Mouse (Mus musculus) MEL (cell line): Measurements from ENCODE around the gene Zfp383. TPM values are rescaled to one million over a fixed set of nuclear protein-coding genes. Genes with fewer than 3 reads are reported as not detected.
A peak's percentile ranks its signal among the peaks of the same experiment; 100 is the strongest.

ENCODE experiments used
- DNase-seq: peaks from one replicate; pipeline ENCODE4 v3.0.0; 2011; ENCODE audit warnings: low read depth, low spot score
- H3K27ac ChIP-seq: 2 replicates; pipeline ENCODE4 v1.5.1; 2012; ENCODE audit warnings: low read depth, mild to moderate bottlenecking, control low read depth, low read length, moderate library complexity; ENCODE audit not compliant: control insufficient read depth
- H3K27me3 ChIP-seq, 2 experiments: fragments of 150-350 bp in 1 of 2; sonication (generic) in 1 of 2; 2 replicates each; pipeline ENCODE4 v1.6.1; 2012; ENCODE audit warnings: low read length in 2 of 2, mild to moderate bottlenecking in 2 of 2, improper control_type of control experiment in 1 of 2, moderate library complexity in 1 of 2; ENCODE audit not compliant: insufficient read depth in 2 of 2, control insufficient read depth in 1 of 2
- H3K36me3 ChIP-seq, 2 experiments: 2 replicates each; pipeline ENCODE4 v1.6.1; 2012 to 2014; ENCODE audit warnings: low read length in 2 of 2, improper control_type of control experiment in 1 of 2, inconsistent platforms in 1 of 2, mild to moderate bottlenecking in 1 of 2; ENCODE audit not compliant: insufficient read depth in 2 of 2, control insufficient read depth in 1 of 2
- H3K4me1 ChIP-seq, 2 experiments: fragments of 150-350 bp in 1 of 2; sonication (generic) in 1 of 2; 2 replicates each; pipeline ENCODE4 v1.6.1; 2012; ENCODE audit warnings: low read length in 2 of 2, improper control_type of control experiment in 1 of 2, mild to moderate bottlenecking in 1 of 2; ENCODE audit not compliant: insufficient read depth in 2 of 2, control insufficient read depth in 1 of 2
- H3K4me3 ChIP-seq, 2 experiments: fragments of 150-350 bp in 1 of 2; sonication (generic) in 1 of 2; 2 replicates each; pipeline ENCODE4 v1.5.1; 2012; ENCODE audit warnings: low read depth in 2 of 2, low read length in 2 of 2, mild to moderate bottlenecking in 2 of 2, moderate library complexity in 2 of 2, control low read depth in 1 of 2, improper control_type of control experiment in 1 of 2; ENCODE audit not compliant: control insufficient read depth in 1 of 2, insufficient read depth in 1 of 2
- H3K79me2 ChIP-seq: 2 replicates; pipeline ENCODE4 v1.6.1; 2012; ENCODE audit warnings: mild to moderate bottlenecking, low read length, moderate library complexity; ENCODE audit not compliant: control insufficient read depth, poor library complexity, insufficient read depth
- H3K9ac ChIP-seq: 2 replicates; pipeline ENCODE4 v1.6.1; 2012; ENCODE audit warnings: low read depth, mild to moderate bottlenecking, control low read depth, low read length, moderate library complexity; ENCODE audit not compliant: control insufficient read depth, poor library complexity, severe bottlenecking
- H3K9me3 ChIP-seq: fragments of 150-350 bp; sonication (generic); replicated peaks from 2 replicates; pipeline ENCODE4 v1.6.1; 2012; ENCODE audit warnings: mild to moderate bottlenecking, low read length, improper control_type of control experiment, moderate library complexity; ENCODE audit not compliant: insufficient read depth
- BHLHE40 ChIP-seq: IDR thresholded peaks from 2 replicates; pipeline ENCODE4 v1.6.1; 2012; ENCODE audit warnings: low read depth, mild to moderate bottlenecking, inconsistent platforms, low read length, improper control_type of control experiment, borderline replicate concordance
- CHD2 ChIP-seq: IDR thresholded peaks from 2 replicates; pipeline ENCODE4 v1.6.1; 2011; ENCODE audit warnings: low read length, improper control_type of control experiment
- CTCF ChIP-seq, 3 experiments: IDR thresholded peaks in 2 of 3; conservative IDR thresholded peaks in 1 of 3; 2 replicates each; pipeline ENCODE4 v1.5.1; 2011 to 2012; ENCODE audit warnings: low read length in 3 of 3, low read depth in 2 of 3, mild to moderate bottlenecking in 2 of 3, improper control_type of control experiment in 1 of 3, inconsistent platforms in 1 of 3, mixed read lengths in 1 of 3, moderate library complexity in 1 of 3; ENCODE audit not compliant: control insufficient read depth in 1 of 3, insufficient read depth in 1 of 3, poor library complexity in 1 of 3, severe bottlenecking in 1 of 3
- E2F4 ChIP-seq: IDR thresholded peaks from 2 replicates; pipeline ENCODE4 v1.6.1; 2011; ENCODE audit warnings: low read depth, low read length, improper control_type of control experiment, borderline replicate concordance
- ELF1 ChIP-seq: IDR thresholded peaks from 2 replicates; pipeline ENCODE4 v1.6.1; 2014; ENCODE audit warnings: low read depth, mild to moderate bottlenecking, inconsistent platforms, low read length, improper control_type of control experiment, moderate library complexity
- EP300 ChIP-seq, 2 experiments: IDR thresholded peaks; 2 replicates each; pipeline ENCODE4 v1.6.1; 2011; ENCODE audit warnings: improper control_type of control experiment in 2 of 2, low read length in 2 of 2, low read depth in 1 of 2, mild to moderate bottlenecking in 1 of 2
- HCFC1 ChIP-seq: IDR thresholded peaks from 2 replicates; pipeline ENCODE4 v1.6.1; 2012; ENCODE audit warnings: low read depth, mild to moderate bottlenecking, inconsistent platforms, low read length, improper control_type of control experiment, moderate library complexity
- KAT2A ChIP-seq: conservative IDR thresholded peaks from 2 replicates; pipeline ENCODE4 v1.6.1; 2012; ENCODE audit warnings: low read depth, low read length, improper control_type of control experiment, inconsistent platforms
- MAX ChIP-seq: IDR thresholded peaks from 2 replicates; pipeline ENCODE4 v1.6.1; 2011; ENCODE audit warnings: low read length, improper control_type of control experiment
- MAZ ChIP-seq: IDR thresholded peaks from 2 replicates; pipeline ENCODE4 v1.6.1; 2012; ENCODE audit warnings: low read depth, mild to moderate bottlenecking, inconsistent platforms, low read length, improper control_type of control experiment
- MEF2A ChIP-seq: IDR thresholded peaks from 2 replicates; pipeline ENCODE4 v1.6.1; 2014; ENCODE audit warnings: low read depth, mild to moderate bottlenecking, inconsistent platforms, low read length, improper control_type of control experiment; ENCODE audit not compliant: poor library complexity, insufficient replicate concordance, severe bottlenecking; ENCODE audit errors: extremely low read depth
- MYC ChIP-seq: IDR thresholded peaks from 2 replicates; pipeline ENCODE4 v1.6.1; 2011; ENCODE audit warnings: low read depth, mild to moderate bottlenecking, low read length, improper control_type of control experiment, moderate library complexity
- POLR2A ChIP-seq, 2 experiments: IDR thresholded peaks; 2 replicates each; pipeline ENCODE4 v1.6.1; 2011 to 2012; ENCODE audit warnings: low read length in 2 of 2, mild to moderate bottlenecking in 2 of 2, control low read depth in 1 of 2, improper control_type of control experiment in 1 of 2, low read depth in 1 of 2, moderate library complexity in 1 of 2; ENCODE audit not compliant: control insufficient read depth in 1 of 2, insufficient read depth in 1 of 2, poor library complexity in 1 of 2
- POLR2AphosphoS5 ChIP-seq: IDR thresholded peaks from 2 replicates; pipeline ENCODE4 v1.6.1; 2012; ENCODE audit warnings: low read depth, borderline replicate concordance, mild to moderate bottlenecking, inconsistent platforms, low read length, moderate library complexity, mixed read lengths
- RAD21 ChIP-seq: IDR thresholded peaks from 2 replicates; pipeline ENCODE4 v1.6.1; 2011; ENCODE audit warnings: mild to moderate bottlenecking, low read depth, low read length, improper control_type of control experiment
- TAL1 ChIP-seq: IDR thresholded peaks from 2 replicates; pipeline ENCODE4 v1.6.1; 2012; ENCODE audit warnings: mild to moderate bottlenecking, inconsistent platforms, low read length, moderate library complexity, mixed read lengths
- UBTF ChIP-seq: IDR thresholded peaks from 2 replicates; pipeline ENCODE4 v1.6.1; 2012; ENCODE audit warnings: low read depth, mild to moderate bottlenecking, inconsistent platforms, low read length, improper control_type of control experiment, moderate library complexity, borderline replicate concordance; ENCODE audit not compliant: insufficient read depth
- USF1 ChIP-seq: IDR thresholded peaks from 2 replicates; pipeline ENCODE4 v1.6.1; 2014; ENCODE audit warnings: low read depth, mild to moderate bottlenecking, inconsistent platforms, low read length, improper control_type of control experiment, moderate library complexity
- USF2 ChIP-seq, 2 experiments: IDR thresholded peaks; 2 replicates each; pipeline ENCODE4 v1.6.1; 2011 to 2012; ENCODE audit warnings: improper control_type of control experiment in 2 of 2, low read length in 2 of 2, borderline replicate concordance in 1 of 2, inconsistent platforms in 1 of 2, low read depth in 1 of 2, mild to moderate bottlenecking in 1 of 2; ENCODE audit not compliant: insufficient read depth in 1 of 2
- ZKSCAN1 ChIP-seq: IDR thresholded peaks from 2 replicates; pipeline ENCODE4 v1.6.1; 2012; ENCODE audit warnings: low read depth, mild to moderate bottlenecking, inconsistent platforms, low read length, improper control_type of control experiment, moderate library complexity
- ZMIZ1 ChIP-seq: IDR thresholded peaks from 2 replicates; pipeline ENCODE4 v1.6.1; 2012; ENCODE audit warnings: low read depth, mild to moderate bottlenecking, inconsistent platforms, low read length, improper control_type of control experiment, moderate library complexity
- ZNF384 ChIP-seq: IDR thresholded peaks from 2 replicates; pipeline ENCODE4 v1.6.1; 2012; ENCODE audit warnings: low read depth, mild to moderate bottlenecking, inconsistent platforms, low read length, improper control_type of control experiment
- polyA plus RNA-seq, 2 experiments: library from polyadenylated mRNA; stranded (reverse) in 1 of 2; unstranded in 1 of 2; fragments of >175 nt in 1 of 2; fragments of >200 nt in 1 of 2; gene quantifications; 2 replicates each; pipeline versions ENCODE4 v1.2.1 to v1.2.4; 2012; ENCODE audit warnings: low replicate concordance in 2 of 2, low read depth in 1 of 2; ENCODE audit not compliant: insufficient read length in 2 of 2, insufficient read depth in 1 of 2, missing spikeins in 1 of 2
- total RNA-seq: library from RNA; depleted of rRNA; stranded (reverse); fragments of 300-350 nt; gene quantifications from 2 replicates; pipeline ENCODE4 v1.2.3, GENCODE M21; 2012

The Zfp383 gene
- total and polyA plus RNA-seq, 3 experiments, result 0.89 to 1.4 TPM; not detected in 1

- Histone ChIP-seq H3K9me3 (no peaks in the 10 kb centered on the region), H3K36me3 (peaks cover 0 to 10% of the 10 kb centered on the region in 2 experiments; a peak in 2 of 4 replicates), H3K4me3 (no peak overlapping the region), H3K27ac (no peak overlapping the region), H3K4me1 (no peaks in the 10 kb centered on the region), H3K9ac (no peak overlapping the region), H3K27me3 (no peaks in the 10 kb centered on the region), H3K79me2 (no peaks in the 10 kb centered on the region)
- TF ChIP-seq MEF2A (no peak), RAD21 (no peak), MAZ (no peak), ZNF384 (no peak), ELF1 (no peak), MYC (no peak), ZKSCAN1 (no peak), USF2 (IDR thresholded peaks at IDR 0.05; ENCODE audit: borderline replicate concordance in 1 of 2, insufficient read depth in 1 of 2, low read depth in 1 of 2, low read length in 2 of 2) (no peak), UBTF (no peak)
- no peak for DNase-seq
Observed at GRCm38 (mm10) chr7:29892756-29893155, 15.3 kb upstream of the Zfp383 start.

DNA sequence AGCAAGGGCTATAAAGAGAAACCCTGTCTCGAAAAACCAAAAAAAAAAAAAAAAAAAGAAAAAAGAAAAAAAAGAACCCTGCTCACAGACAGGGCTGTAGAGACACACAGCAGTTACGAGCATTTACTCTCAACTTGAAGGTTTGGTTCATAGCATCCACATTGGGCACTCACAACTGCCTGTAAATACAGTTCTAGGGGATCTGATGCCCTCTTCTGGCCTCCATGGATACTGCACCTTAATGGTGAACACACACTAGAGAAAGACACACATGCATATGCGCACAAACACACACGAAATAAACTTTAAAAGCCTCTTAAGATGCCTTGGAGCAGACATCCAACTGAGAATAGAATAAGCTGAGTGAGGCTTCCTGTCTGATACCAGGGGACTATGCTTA is 9.7 kb upstream of the Zfp383 start:
- no peak overlapping the region for H3K9ac ChIP-seq
- H3K36me3 ChIP-seq, result peaks cover 0 to 12% of the 10 kb centered on the region in 2 experiments; a peak in 2 of 4 replicates
- H3K9me3 ChIP-seq, result no peaks in the 10 kb centered on the region
- no peaks in the 10 kb centered on the region for H3K4me1 ChIP-seq
- 0 out of 6 replicates have a peak, but pooled peaks of 1 of the 3 experiments have one; percentile 7 for TF ChIP-seq CTCF (IDR thresholded peaks at IDR 0.05 in 2 of 3, conservative IDR thresholded peaks at IDR 0.05 in 1 of 3; ENCODE audit: control insufficient read depth in 1 of 3, insufficient read depth in 1 of 3, low read depth in 2 of 3, low read length in 3 of 3, poor library complexity in 1 of 3, severe bottlenecking in 1 of 3)
- TF ChIP-seq MAX, result no peak
- no peak for DNase-seq
- no peaks in the 10 kb centered on the region for H3K27me3 ChIP-seq
- no peak overlapping the region for H3K27ac ChIP-seq
- H3K79me2 ChIP-seq, result no peaks in the 10 kb centered on the region
- H3K4me3 ChIP-seq, result no peak overlapping the region

GRCm38 (mm10) chr7:29904101-29904500 is 3.9 kb upstream of the Zfp383 start:
- no peak for TF ChIP-seq EP300 (IDR thresholded peaks at IDR 0.05; ENCODE audit: low read depth in 1 of 2, low read length in 2 of 2)
- no peak for TF ChIP-seq RAD21
- TF ChIP-seq ZMIZ1, result no peak
- no peak for TF ChIP-seq CHD2
- no peak for TF ChIP-seq USF2 (IDR thresholded peaks at IDR 0.05; ENCODE audit: borderline replicate concordance in 1 of 2, insufficient read depth in 1 of 2, low read depth in 1 of 2, low read length in 2 of 2)
- no peak for TF ChIP-seq POLR2A (IDR thresholded peaks at IDR 0.05; ENCODE audit: control insufficient read depth in 1 of 2, insufficient read depth in 1 of 2, low read depth in 1 of 2, low read length in 2 of 2, poor library complexity in 1 of 2)
- no peak for TF ChIP-seq E2F4
- no peak for TF ChIP-seq KAT2A
- TF ChIP-seq POLR2AphosphoS5, result no peak
- TF ChIP-seq BHLHE40, result no peak
- TF ChIP-seq TAL1, result no peak
- TF ChIP-seq HCFC1, result no peak
- TF ChIP-seq USF1, result no peak
- TF ChIP-seq, all 39 proteins: peak for 0
- H3K4me3 ChIP-seq, result no peak overlapping the region
- H3K9ac ChIP-seq, result no peak overlapping the region
- peaks cover 0 to 5% of the 10 kb centered on the region in 2 experiments; a peak in 1 of 4 replicates for H3K4me1 ChIP-seq
- no peaks in the 10 kb centered on the region for H3K79me2 ChIP-seq
- no peaks in the 10 kb centered on the region for H3K27me3 ChIP-seq
- no peak for DNase-seq
- H3K36me3 ChIP-seq, result peaks cover 0 to 2% of the 10 kb centered on the region in 2 experiments; a peak in 2 of 4 replicates
- no peaks in the 10 kb centered on the region for H3K9me3 ChIP-seq
- H3K27ac ChIP-seq, result no peak overlapping the region
